Mouse (Mus musculus) G1E (cell line): ENCODE measurements around the gene Hspa1l.

ENCODE experiments used
- CTCF ChIP-seq: IDR thresholded peaks from 2 replicates; pipeline ENCODE4 v1.5.1; 2012; ENCODE audit warnings: low read depth, low read length, inconsistent platforms, mixed read lengths
- GATA1 ChIP-seq: IDR thresholded peaks from 2 replicates; pipeline ENCODE4 v1.6.1; 2012; ENCODE audit warnings: borderline replicate concordance, low read length, inconsistent platforms, mixed read lengths
- POLR2AphosphoS5 ChIP-seq: IDR thresholded peaks from 2 replicates; pipeline ENCODE4 v1.6.1; 2012; ENCODE audit warnings: low read depth, low read length, inconsistent platforms; ENCODE audit not compliant: insufficient replicate concordance
- TAL1 ChIP-seq: conservative IDR thresholded peaks from 2 replicates; pipeline ENCODE4 v1.6.1; 2012; ENCODE audit warnings: low read depth, low read length, inconsistent platforms, mixed read lengths

DNA sequence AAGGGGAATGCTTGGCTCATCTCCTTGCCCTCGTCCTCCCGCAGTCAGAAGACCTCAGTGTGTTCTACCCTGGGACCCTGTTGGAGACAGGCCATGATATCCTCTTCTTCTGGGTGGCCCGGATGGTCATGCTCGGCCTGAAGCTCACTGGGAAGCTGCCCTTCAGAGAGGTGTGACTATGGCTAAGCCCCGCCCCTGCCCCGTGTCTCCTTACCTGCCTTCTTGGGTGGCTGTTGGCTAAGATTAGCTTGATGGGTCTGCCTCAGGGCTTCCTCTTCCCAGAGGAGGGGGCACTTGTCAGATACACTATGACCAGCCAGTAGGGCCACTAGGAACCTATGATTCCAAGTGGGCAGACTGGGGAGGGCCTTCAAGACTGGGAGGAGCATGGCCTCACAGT is 40.7 kb downstream of the Hspa1l start:
- no peak for TF ChIP-seq GATA1
- no peak for TF ChIP-seq CTCF
- TF ChIP-seq TAL1 = no peak
- TF ChIP-seq POLR2AphosphoS5 = no peak
